Mouse (Mus musculus) limb, embryonic 15.5 days (tissue): Measurements from ENCODE around the gene Bcl2a1a. TPM values are rescaled to one million over a fixed set of nuclear protein-coding genes. Genes with fewer than 3 reads are reported as not detected.
"Not testable (repeated sequence)": the region's sequence is repeated elsewhere in the genome, so short reads cannot be mapped to it uniquely, and the experiment has no call there.

ENCODE experiments used
- ATAC-seq: fragments of 200-750 bp; cut with Nextera tagmentation; 2 replicates; pipeline ENCODE4 v1.8.0; 2017; ENCODE audit warnings: low read depth, moderate TSS enrichment; ENCODE audit not compliant: insufficient number of reproducible peaks, low FRiP score, low TSS enrichment
- H3K27ac ChIP-seq: fragments of 300-500 bp; sonication (generic); 2 replicates; pipeline ENCODE4 v1.5.1; 2015; ENCODE audit warnings: moderate library complexity, mild to moderate bottlenecking, inconsistent platforms
- H3K27me3 ChIP-seq: fragments of 300-500 bp; sonication (generic); 2 replicates; pipeline ENCODE4 v1.6.1; 2015; ENCODE audit warnings: inconsistent platforms
- H3K36me3 ChIP-seq: fragments of 300-500 bp; sonication (generic); 2 replicates; pipeline ENCODE4 v1.6.1; 2015; ENCODE audit warnings: inconsistent platforms
- H3K4me1 ChIP-seq: fragments of 300-500 bp; sonication (generic); 2 replicates; pipeline ENCODE4 v1.6.1; 2015; ENCODE audit warnings: inconsistent platforms
- H3K4me2 ChIP-seq: fragments of 300-500 bp; sonication (generic); 2 replicates; pipeline ENCODE4 v1.6.1; 2015; ENCODE audit warnings: mild to moderate bottlenecking, inconsistent platforms
- H3K4me3 ChIP-seq: fragments of 300-500 bp; sonication (generic); 2 replicates; pipeline ENCODE4 v1.5.1; 2015; ENCODE audit warnings: mild to moderate bottlenecking, inconsistent platforms
- H3K9ac ChIP-seq: fragments of 300-500 bp; sonication (generic); 2 replicates; pipeline ENCODE4 v1.6.1; 2015; ENCODE audit warnings: inconsistent platforms
- H3K9me3 ChIP-seq: fragments of 300-500 bp; sonication (generic); 2 replicates; pipeline ENCODE4 v1.6.1; 2016; ENCODE audit warnings: inconsistent platforms
- polyA plus RNA-seq: library from polyadenylated mRNA; unstranded; fragments of >200 nt; fragmentation: Nextera tagmentation; extraction: Ambion mirVana; gene quantifications from 2 replicates; pipeline ENCODE4 v1.2.1, GENCODE M21; 2015

Bcl2a1a gene
- polyA plus RNA-seq, 1 experiment from 2014 or later, result 0.24 TPM

DNA sequence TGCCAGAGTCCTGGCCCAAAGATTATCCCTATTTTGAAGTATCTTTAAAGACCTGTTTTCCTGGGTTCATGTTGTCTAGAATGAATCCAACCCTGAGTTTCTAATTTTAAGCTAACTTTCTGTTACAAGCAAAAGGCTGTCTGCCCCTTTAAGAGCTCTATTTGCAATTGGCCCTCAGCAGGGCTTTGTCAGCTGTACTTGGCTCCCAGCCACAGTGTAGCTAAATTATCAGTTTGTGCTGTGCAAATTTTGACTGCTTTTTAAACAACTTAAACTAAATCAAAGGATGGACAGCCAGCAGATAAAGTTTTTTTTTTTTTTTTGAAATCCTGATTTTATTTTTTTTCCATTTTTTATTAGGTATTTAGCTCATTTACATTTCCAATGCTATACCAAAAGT lies 44.8 kb downstream of the Bcl2a1a start:
- not testable (repeated sequence) for H3K27me3 ChIP-seq, H3K9ac ChIP-seq

More for the DNA sequence above, 44.8 kb downstream of the Bcl2a1a start:
- not testable (repeated sequence) for H3K4me2 ChIP-seq, H3K4me1 ChIP-seq, H3K4me3 ChIP-seq, H3K27ac ChIP-seq, H3K36me3 ChIP-seq, ATAC-seq, H3K9me3 ChIP-seq

Other genes with a start within 250 kb of the Bcl2a1a start
- 32.1 and 32.4 TPM in 2 replicates for gene Mthfsl, start 236.6 kb upstream of the Bcl2a1a start, polyA plus RNA-seq
- 0.30 TPM in 1 of 2 replicates, not detected in the other for gene Bcl2a1d, start 225.0 kb upstream of the Bcl2a1a start, polyA plus RNA-seq
- gene Trim43c, start 117.7 kb upstream of the Bcl2a1a start, polyA plus RNA-seq, result 0.19 TPM in 1 of 2 replicates, not detected in the other
- not detected in 2 replicates for gene Trim43b, start 135.9 kb downstream of the Bcl2a1a start, polyA plus RNA-seq
- 1.3 and 2.0 TPM in 2 replicates for gene Bcl2a1b, start 242.3 kb downstream of the Bcl2a1a start, polyA plus RNA-seq
- gene Gm29094, start 242.5 kb downstream of the Bcl2a1a start, polyA plus RNA-seq, result not detected in 2 replicates